Mouse (Mus musculus) CH12.LX (cell line): ENCODE measurements at regions not wholly inside any gene's neighbourhood (a gene's known extent, or its start where the extent isn't known, plus 50 kb on each side); places are given as distances from the start of the nearest gene placed in this dataset.
A peak's percentile ranks its signal among the peaks of the same experiment; 100 is the strongest.

Source experiments
- DNase-seq: peaks from one replicate; pipeline ENCODE4 v3.0.0-alpha.2; 2013; ENCODE audit errors: extremely low read depth
- H3K27ac ChIP-seq: 2 replicates; pipeline ENCODE4 v1.5.1; 2012; ENCODE audit warnings: low read depth, mild to moderate bottlenecking, control low read depth, moderate library complexity; ENCODE audit not compliant: insufficient read depth
- H3K27me3 ChIP-seq: replicated peaks from 2 replicates; pipeline ENCODE3; 2012; ENCODE audit warnings: inconsistent platforms
- H3K36me3 ChIP-seq, 2 experiments: replicated peaks in 1 of 2; 2 replicates each; pipeline versions ENCODE3 to v1.6.1; 2012; ENCODE audit warnings: inconsistent platforms in 1 of 2, low read length in 1 of 2, mild to moderate bottlenecking in 1 of 2, mixed read lengths in 1 of 2, moderate library complexity in 1 of 2; ENCODE audit not compliant: control insufficient read depth in 1 of 2, insufficient read depth in 1 of 2
- H3K4me1 ChIP-seq, 2 experiments: 2 replicates each; pipeline ENCODE4 v1.6.1; 2012; ENCODE audit warnings: inconsistent platforms in 1 of 2, moderate library complexity in 1 of 2; ENCODE audit not compliant: insufficient read depth in 2 of 2, control insufficient read depth in 1 of 2
- H3K4me2 ChIP-seq: 2 replicates; pipeline ENCODE4 v1.6.1; 2012; ENCODE audit warnings: low read depth, mild to moderate bottlenecking, control low read depth; ENCODE audit not compliant: poor library complexity, insufficient read depth, severe bottlenecking
- H3K4me3 ChIP-seq, 3 experiments: fragments of 150-350 bp in 1 of 3; sonication (generic) in 1 of 3; replicated peaks in 1 of 3; 2 replicates each; pipeline versions ENCODE3 to v1.5.1; 2011 to 2012; ENCODE audit warnings: low read depth in 2 of 3, low read length in 2 of 3, mild to moderate bottlenecking in 2 of 3, moderate library complexity in 2 of 3, control low read depth in 1 of 3, improper control_type of control experiment in 1 of 3, inconsistent platforms in 1 of 3, mixed read lengths in 1 of 3; ENCODE audit not compliant: poor library complexity in 1 of 3
- H3K79me2 ChIP-seq: replicated peaks from 2 replicates; pipeline ENCODE4 v1.6.1; 2012; ENCODE audit warnings: mild to moderate bottlenecking, moderate library complexity; ENCODE audit not compliant: control insufficient read depth, poor library complexity, insufficient read depth, severe bottlenecking; ENCODE audit errors: extremely low read depth
- H3K9ac ChIP-seq: 2 replicates; pipeline ENCODE4 v1.6.1; 2012; ENCODE audit warnings: low read depth, mild to moderate bottlenecking, control low read depth, moderate library complexity; ENCODE audit not compliant: insufficient read depth
- H3K9me3 ChIP-seq: replicated peaks from 2 replicates; pipeline ENCODE3; 2012; ENCODE audit warnings: low read length, inconsistent platforms, mixed read lengths
- CTCF ChIP-seq, 2 experiments: IDR thresholded peaks in 1 of 2; conservative IDR thresholded peaks in 1 of 2; 2 replicates each; pipeline ENCODE4 v1.5.1; 2011 to 2012; ENCODE audit warnings: low read depth in 2 of 2, low read length in 2 of 2, improper control_type of control experiment in 1 of 2, inconsistent platforms in 1 of 2, mild to moderate bottlenecking in 1 of 2, moderate library complexity in 1 of 2
- ELF1 ChIP-seq: IDR thresholded peaks from 2 replicates; pipeline ENCODE4 v1.6.1; 2014; ENCODE audit warnings: low read depth, mild to moderate bottlenecking, inconsistent platforms, low read length, improper control_type of control experiment
- EP300 ChIP-seq: IDR thresholded peaks from 2 replicates; pipeline ENCODE4 v1.6.1; 2011; ENCODE audit warnings: low read length, improper control_type of control experiment
- ETS1 ChIP-seq: conservative IDR thresholded peaks from 2 replicates; pipeline ENCODE4 v1.6.1; 2012; ENCODE audit warnings: low read depth, mild to moderate bottlenecking, inconsistent platforms, low read length, improper control_type of control experiment, moderate library complexity
- GABPA ChIP-seq: IDR thresholded peaks from 2 replicates; pipeline ENCODE4 v1.6.1; 2012; ENCODE audit warnings: low read depth, low read length, improper control_type of control experiment, inconsistent platforms; ENCODE audit not compliant: insufficient replicate concordance
- HCFC1 ChIP-seq: IDR thresholded peaks from 2 replicates; pipeline ENCODE4 v1.6.1; 2012; ENCODE audit warnings: low read depth, mild to moderate bottlenecking, inconsistent platforms, low read length, improper control_type of control experiment
- IRF4 ChIP-seq: IDR thresholded peaks from 2 replicates; pipeline ENCODE4 v1.6.1; 2014; ENCODE audit warnings: low read depth, mild to moderate bottlenecking, inconsistent platforms, low read length, improper control_type of control experiment
- KAT2A ChIP-seq: IDR thresholded peaks from 2 replicates; pipeline ENCODE4 v1.6.1; 2012; ENCODE audit warnings: low read length, improper control_type of control experiment, inconsistent platforms; ENCODE audit not compliant: insufficient replicate concordance
- MAFK ChIP-seq: IDR thresholded peaks from 2 replicates; pipeline ENCODE4 v1.6.1; 2011; ENCODE audit warnings: low read length, improper control_type of control experiment; ENCODE audit not compliant: insufficient replicate concordance
- MEF2A ChIP-seq: IDR thresholded peaks from 2 replicates; pipeline ENCODE4 v1.6.1; 2014; ENCODE audit warnings: low read depth, mild to moderate bottlenecking, inconsistent platforms, low read length, improper control_type of control experiment, borderline replicate concordance
- MYC ChIP-seq: IDR thresholded peaks from 2 replicates; pipeline ENCODE4 v1.6.1; 2011; ENCODE audit warnings: low read depth, mild to moderate bottlenecking, improper control_type of control experiment, low read length
- POLR2A ChIP-seq: IDR thresholded peaks from 2 replicates; pipeline ENCODE4 v1.6.1; 2011; ENCODE audit warnings: low read depth, mild to moderate bottlenecking, improper control_type of control experiment, low read length
- RAD21 ChIP-seq: IDR thresholded peaks from 2 replicates; pipeline ENCODE4 v1.6.1; 2011; ENCODE audit warnings: low read depth, mild to moderate bottlenecking, low read length, improper control_type of control experiment, moderate library complexity
- RCOR1 ChIP-seq: conservative IDR thresholded peaks from 2 replicates; pipeline ENCODE4 v1.6.1; 2012; ENCODE audit warnings: low read depth, mild to moderate bottlenecking, inconsistent platforms, low read length, improper control_type of control experiment
- SMC3 ChIP-seq: IDR thresholded peaks from 2 replicates; pipeline ENCODE4 v1.6.1; 2011; ENCODE audit warnings: low read depth, low read length, improper control_type of control experiment
- TCF12 ChIP-seq: IDR thresholded peaks from 2 replicates; pipeline ENCODE4 v1.6.1; 2014; ENCODE audit warnings: low read depth, mild to moderate bottlenecking, inconsistent platforms, low read length, improper control_type of control experiment
- USF1 ChIP-seq: IDR thresholded peaks from 2 replicates; pipeline ENCODE4 v1.6.1; 2014; ENCODE audit warnings: low read depth, mild to moderate bottlenecking, inconsistent platforms, low read length, improper control_type of control experiment
- ZKSCAN1 ChIP-seq: IDR thresholded peaks from 2 replicates; pipeline ENCODE4 v1.6.1; 2012; ENCODE audit warnings: low read depth, inconsistent platforms, low read length, improper control_type of control experiment, borderline replicate concordance
- ZNF384 ChIP-seq: IDR thresholded peaks from 2 replicates; pipeline ENCODE4 v1.6.1; 2012; ENCODE audit warnings: low read depth, low read length, improper control_type of control experiment, inconsistent platforms
- dilution Hi-C: fragments of 300-500 bp; cut with MboI; formaldehyde crosslinking; loops from 2 replicates; pipeline ENCODE4 v1.14.3; 2020; ENCODE audit warnings: low sequenced_read_pairs; ENCODE audit not compliant: extremely low pct_unique_long_range_greater_than_20kb, extremely low pct_ligation_motif_present
- in situ Hi-C: fragments of 300-500 bp; cut with MboI; formaldehyde crosslinking; loops from 3 replicates; pipeline ENCODE4 v1.14.3; 2019; ENCODE audit warnings: low sequenced_read_pairs, low pct_ligation_motif_present, low pct_unique_long_range_greater_than_20kb, mixed read lengths

DNA sequence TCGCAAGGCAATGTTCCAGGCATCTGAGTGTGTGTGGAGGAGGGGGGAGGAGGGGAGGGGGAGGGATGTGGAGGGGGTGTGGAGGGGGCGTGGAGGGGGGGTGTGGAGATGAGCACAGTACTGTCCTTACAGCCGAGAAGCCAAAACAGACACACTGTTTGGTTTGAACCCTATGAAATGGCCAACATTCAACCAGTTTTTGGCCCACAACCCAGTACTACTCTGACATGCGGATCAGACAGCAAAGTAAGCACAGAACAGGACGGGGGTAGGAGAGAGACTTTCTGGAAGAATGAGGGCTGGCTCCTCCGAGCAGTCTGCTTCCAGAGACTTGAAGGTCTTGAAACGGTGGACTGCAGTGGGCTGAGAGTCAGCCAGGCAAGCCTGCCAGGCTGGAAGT is 59.4 kb upstream of the Pja1 start:
- H3K4me1 ChIP-seq = peaks cover 0 to 8% of the 10 kb centered on the region in 2 experiments; a peak in 1 of 4 replicates
- DNase-seq = no peak
- no peaks in the 10 kb centered on the region for H3K79me2 ChIP-seq
- H3K27me3 ChIP-seq = no peaks in the 10 kb centered on the region
- in situ Hi-C loops = no loop called here
- no peak overlapping the region for H3K4me2 ChIP-seq
- no peak overlapping the region for H3K9ac ChIP-seq
- no peak overlapping the region for H3K4me3 ChIP-seq
- no peak for TF ChIP-seq ETS1
- no peak for TF ChIP-seq TCF12
- H3K27ac ChIP-seq = no peak overlapping the region
- dilution Hi-C loops = no loop called here
- H3K9me3 ChIP-seq = no peaks in the 10 kb centered on the region
- H3K36me3 ChIP-seq = no peaks in the 10 kb centered on the region

DNA sequence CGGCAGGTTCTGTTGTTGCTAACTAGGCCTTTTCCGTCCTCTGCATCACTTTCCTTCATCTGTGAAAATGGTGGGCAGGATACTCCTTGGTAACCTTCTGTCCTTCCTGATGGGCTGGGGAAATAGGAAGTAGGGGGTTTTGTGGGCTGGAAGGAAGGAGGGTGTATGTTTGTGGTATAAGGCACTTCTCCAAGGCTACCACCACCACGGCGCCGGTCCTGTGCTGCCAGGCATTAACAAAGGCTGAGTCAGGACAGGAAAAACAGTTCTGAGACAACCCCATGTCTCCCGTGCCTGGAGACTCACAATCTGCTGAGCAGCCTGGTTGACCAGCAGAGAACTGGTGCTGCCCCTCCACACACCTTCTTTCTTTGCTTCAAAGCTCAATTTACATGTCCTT is 52.2 kb upstream of the Pja1 start:
- Histone ChIP-seq H3K4me2 (no peak overlapping the region), H3K9me3 (no peaks in the 10 kb centered on the region), H3K27me3 (no peaks in the 10 kb centered on the region), H3K36me3 (no peaks in the 10 kb centered on the region), H3K27ac (no peak overlapping the region), H3K4me1 (peaks cover 0 to 12% of the 10 kb centered on the region in 2 experiments; a peak in 2 of 4 replicates), H3K9ac (no peak overlapping the region), H3K79me2 (no peaks in the 10 kb centered on the region), H3K4me3 (no peak overlapping the region)
- TF ChIP-seq HCFC1 = no peak
- no peak for TF ChIP-seq POLR2A
- no peak for TF ChIP-seq RCOR1
- TF ChIP-seq MEF2A = no peak
- TF ChIP-seq SMC3 = no peak
- TF ChIP-seq CTCF (conservative IDR thresholded peaks at IDR 0.05 in 1 of 2, IDR thresholded peaks at IDR 0.05 in 1 of 2; ENCODE audit: low read depth in 2 of 2, low read length in 2 of 2) = no peak
- no peak for TF ChIP-seq TCF12
- TF ChIP-seq GABPA = no peak
- no peak for TF ChIP-seq MYC
- no peak for TF ChIP-seq KAT2A
- no peak for TF ChIP-seq IRF4
- no peak for TF ChIP-seq ELF1
- no peak for TF ChIP-seq ZKSCAN1
- no peak for TF ChIP-seq EP300
- TF ChIP-seq MAFK = no peak
- TF ChIP-seq ZNF384 = no peak
- no peak for TF ChIP-seq USF1
- no peak for TF ChIP-seq RAD21
- peak; percentile 27 for DNase-seq
- in situ Hi-C loops = loop anchor here (10.0 to 25.0 kb wide), 2 partner anchors 111 to 389 kb away; partner anchors contain the start of gene Efnb1
- dilution Hi-C loops = no loop called here
